Mouse (Mus musculus): ENCODE data around the gene Pepd.
"Not testable (repeated sequence)": the region's sequence is repeated elsewhere in the genome, so short reads cannot be mapped to it uniquely, and the experiment has no call there.

Pepd gene

DNA sequence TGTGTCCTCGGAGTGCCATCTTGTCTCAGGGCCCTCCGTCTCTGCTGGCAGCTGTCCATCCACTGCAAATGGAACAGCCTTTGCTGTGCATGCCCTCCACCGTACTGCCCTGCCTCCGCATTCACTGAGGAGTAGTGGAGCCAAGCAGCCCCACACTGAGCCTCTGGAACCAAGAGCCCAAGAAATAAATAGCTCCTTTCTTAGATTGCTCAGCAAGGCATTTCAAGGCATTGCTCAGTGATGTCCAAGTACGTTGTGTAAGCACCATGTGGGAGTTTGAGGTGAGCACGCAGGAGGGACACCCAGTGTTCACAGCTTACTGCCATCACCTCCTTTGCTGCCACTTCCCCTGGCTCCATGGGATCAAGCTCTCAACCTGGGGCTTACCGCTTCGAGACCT, 20.5 kb downstream of the Pepd start:
- no peak for DNase-seq (ENCODE audit: low spot score in 2 of 2)

DNA sequence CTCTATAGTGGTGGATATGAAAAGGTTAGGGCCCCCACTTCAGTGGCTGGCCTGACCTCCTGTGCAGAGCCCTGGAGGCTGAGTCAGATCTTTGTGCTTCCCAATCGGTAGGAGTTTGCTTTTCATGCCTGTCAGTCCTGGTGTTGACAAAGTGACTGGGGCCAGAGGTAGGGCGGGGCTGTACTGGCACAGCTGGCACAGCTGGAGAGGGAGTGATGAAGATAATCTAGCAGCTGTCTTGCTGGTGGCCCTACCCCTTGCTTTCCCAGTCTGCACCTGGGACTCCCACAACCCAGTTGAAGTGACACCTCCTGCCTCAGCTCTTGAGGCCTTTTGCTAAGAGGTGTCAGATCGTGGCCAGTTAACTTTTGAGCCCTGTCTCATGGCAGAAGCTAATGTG, 21.0 kb downstream of the Pepd start:
- DNase-seq (ENCODE audit: low spot score in 2 of 2) = no peak

DNA sequence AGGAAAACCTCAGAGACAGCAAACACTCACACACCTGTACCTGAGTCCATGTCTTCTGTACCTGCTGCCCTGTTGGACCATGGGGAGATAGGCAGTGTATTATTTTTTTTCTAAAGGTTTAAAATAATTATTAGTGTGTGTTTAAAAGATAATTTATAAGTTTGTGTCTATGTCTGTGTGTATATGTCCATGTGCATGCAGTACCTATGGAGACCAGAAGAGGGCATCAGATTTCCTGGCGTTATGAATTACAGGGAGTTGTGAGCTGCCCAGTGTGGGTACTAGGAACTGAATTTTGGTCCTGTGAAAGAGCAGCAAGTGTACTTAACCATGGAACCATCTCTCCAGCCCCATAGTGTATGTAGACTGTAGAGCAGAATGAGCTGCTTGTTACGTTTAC, 24.2 kb downstream of the Pepd start:
- no peak for DNase-seq (ENCODE audit: low spot score in 2 of 2)

DNA sequence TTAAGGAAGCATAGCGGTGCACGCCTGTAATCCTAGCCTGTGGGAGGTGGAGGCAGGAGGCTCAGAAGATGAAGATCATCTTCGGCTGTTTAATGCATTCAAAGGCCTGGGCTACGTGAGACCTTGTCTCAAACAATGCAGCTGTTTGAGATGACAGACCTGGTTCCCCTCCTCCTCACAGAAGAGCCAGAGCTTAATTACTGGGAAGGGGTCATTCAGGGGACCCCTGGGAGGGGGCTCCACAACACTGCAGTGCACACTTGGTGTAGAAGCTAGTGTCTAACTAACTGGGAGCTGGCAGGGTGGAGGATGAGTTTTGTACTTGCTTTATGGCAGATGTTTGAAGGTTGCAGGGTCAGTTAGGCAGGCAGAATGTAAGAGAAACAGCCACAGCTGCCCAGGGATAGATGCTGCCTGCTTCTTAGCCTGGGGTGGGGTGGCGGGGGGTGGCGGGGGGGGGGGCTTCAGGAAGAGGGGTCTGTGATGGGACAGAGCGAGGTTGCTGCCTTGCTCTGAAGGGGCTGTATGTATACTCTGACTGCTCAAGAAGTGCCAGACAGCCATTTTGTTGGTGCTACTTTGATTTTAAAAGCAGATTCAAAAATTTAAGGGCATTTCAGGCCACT, 26.6 kb downstream of the Pepd start:
- DNase-seq (ENCODE audit: low spot score in 2 of 2) = no peak

DNA sequence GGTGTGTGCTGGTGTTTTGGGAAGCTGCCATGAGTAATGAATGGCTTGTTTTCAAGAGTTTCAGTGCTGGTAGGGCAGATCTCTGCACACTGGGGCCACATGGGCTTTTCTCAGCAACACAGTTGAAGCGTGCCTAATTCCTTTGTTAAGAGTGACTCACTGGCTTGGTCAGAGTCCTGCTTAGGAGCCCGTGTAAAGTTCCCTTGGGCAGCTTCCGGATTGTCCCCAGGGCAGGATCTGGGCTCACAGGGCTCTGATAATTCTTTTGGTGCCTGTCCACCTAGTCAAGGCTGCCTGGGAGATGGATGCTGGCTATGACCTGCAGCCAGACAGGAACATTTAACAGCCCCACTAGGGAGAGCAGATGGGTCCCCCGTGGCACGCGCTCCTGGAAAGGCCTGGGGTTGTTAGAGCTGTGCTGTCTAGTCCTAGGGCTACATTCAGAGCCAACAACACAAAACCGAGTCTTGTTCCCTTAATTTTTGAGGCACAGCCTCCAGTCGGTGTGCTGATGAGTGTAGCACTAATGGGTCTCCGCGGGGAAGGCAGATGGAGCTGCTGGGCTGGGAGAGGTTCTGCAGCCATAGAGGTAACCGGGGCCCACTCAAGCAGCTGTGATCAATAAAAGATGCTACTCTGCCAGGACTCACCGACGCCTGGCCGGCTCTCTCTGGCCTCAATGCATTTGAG, 27.2 kb downstream of the Pepd start:
- peak; percentile 43 to 58 for DNase-seq (ENCODE audit: low spot score in 2 of 2)

DNA sequence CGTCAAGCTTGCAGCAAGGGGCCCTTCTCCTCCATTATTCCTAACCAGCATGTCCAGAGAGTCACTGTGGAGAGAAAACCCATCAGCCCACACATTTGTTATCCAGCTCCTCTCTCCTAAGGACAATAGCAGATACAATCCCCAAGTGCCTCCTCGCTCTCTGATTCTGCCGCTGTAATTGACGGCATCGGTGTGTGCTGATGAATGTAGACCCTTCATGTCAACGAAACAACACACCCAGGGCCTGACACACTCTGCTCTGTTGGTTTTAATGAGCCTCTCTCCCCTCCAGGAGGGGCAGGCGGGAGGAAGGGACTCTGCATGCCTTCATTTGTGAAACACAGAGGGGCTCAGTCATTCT, 27.8 kb downstream of the Pepd start:
- DNase-seq (ENCODE audit: low spot score in 2 of 2) = no peak

DNA sequence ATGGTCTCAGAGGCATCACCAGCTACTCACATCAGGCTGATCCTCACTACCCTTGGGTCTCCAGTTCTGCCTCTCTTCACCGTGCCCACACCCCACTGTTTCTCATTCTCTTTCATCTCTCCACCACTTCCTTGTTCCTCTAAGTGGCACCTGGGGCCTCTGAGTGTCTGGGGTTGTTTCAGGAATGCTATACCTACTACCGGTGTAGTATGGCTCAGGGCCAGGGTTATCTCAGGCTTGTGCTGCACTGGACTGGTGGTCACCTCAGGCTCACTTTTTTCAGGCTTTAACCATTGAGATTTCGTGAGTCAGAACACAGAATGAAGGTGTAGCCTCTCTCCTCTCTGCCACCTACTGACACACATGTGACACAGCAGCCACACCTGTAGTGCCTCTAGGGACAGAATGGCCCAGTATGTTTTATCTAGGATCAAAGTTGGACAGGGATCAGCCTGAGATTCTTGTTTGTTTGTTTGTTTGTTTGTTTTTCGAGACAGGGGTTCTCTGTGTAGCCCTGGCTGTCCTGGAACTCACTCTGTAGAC, 31.5 kb downstream of the Pepd start:
- DNase-seq (ENCODE audit: low spot score in 2 of 2) = no peak

DNA sequence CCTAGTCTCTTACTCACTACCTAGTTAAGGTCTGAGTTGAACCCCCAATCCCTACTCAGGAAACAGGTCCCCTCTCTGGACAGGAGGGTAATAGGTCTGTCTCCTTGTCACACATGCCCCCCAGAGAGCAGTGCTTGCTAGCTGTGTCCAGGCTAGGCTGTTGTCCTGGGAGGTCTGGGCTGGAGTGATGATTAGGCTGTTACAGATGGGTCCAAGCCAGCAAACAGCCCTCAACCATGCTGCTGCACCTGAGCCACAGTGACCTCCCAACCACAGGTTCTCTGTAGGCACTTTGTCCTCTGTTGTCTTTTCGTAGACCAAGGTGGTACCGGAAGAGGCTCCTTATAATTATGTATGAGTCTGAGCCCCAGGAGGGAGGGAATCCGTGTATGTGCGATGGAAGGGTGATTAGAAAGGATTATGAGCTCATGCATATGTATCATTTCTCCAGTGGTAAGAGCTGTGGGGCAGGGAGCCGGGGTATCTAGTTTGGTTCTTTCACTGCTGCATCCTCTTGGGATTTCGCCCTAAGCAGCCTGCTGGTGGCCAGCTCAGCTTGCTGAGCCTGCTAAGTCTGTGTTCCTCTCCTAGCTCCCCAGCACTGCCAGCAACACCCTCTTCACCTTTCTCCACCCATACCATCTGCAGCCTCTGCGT, 34.2 kb downstream of the Pepd start:
- DNase-seq (ENCODE audit: low spot score in 2 of 2) = no peak

DNA sequence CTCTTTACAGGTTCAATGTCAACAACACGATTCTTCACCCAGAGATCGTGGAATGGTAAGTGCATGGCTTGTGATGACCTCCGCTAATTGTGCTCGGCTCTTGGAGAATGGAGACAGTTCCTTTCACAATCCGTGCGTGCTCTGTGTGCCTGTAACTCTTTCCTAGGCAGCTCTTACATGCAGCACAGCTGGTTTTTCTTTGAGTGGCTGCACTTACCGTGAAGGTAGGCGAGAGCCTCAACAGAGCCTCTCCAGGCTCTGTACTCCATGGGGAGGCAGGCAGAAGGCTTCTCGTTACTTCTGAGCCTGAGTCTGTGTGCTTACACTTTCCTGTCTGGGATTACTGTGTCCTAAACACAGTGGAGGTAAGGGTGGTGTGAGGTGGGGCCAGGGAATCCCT, 42.4 kb downstream of the Pepd start:
- no peak for DNase-seq (ENCODE audit: low spot score in 2 of 2)

DNA sequence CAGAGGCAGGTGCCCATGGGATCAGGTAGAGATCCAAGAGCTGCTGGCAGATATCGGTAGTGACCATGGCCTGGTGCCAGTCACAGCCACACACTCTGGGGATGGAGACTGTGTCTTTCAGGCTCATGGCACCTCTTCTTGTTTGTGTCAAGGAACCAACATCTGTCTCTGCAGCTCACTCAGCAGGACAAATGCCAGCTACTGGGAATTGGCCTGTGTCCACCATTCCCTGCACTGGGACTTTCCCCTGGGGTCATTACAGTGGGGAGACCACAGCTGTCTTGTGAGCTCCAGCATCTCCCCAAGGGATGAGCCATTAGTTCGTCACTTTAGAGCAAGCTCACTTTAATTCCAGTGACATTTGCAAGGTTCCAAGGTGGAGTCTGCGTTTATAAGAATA, 43.1 kb downstream of the Pepd start:
- no peak for DNase-seq (ENCODE audit: low spot score in 2 of 2)

DNA sequence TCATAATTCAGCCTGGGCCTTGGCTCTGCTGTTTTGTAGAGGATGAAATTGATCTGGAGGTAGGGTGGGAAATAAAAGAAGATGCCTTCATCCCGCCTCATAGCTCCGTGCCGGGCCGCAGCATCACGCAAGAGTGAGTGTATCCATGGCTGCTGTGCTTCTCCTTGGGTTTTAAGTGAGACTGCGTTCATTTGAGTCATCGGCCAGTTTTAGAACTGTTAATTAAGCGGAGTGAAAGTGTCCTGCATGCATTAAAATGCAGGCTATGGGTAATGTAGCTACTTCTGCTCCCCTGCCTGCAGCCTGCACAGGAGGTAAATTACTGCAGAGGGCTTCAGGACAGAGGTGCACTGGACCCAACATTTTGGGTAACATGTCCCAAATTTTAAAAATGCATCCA, 45.0 kb downstream of the Pepd start:
- peak in 1 of 2 experiments; percentile 39 for DNase-seq (ENCODE audit: low spot score in 2 of 2)

DNA sequence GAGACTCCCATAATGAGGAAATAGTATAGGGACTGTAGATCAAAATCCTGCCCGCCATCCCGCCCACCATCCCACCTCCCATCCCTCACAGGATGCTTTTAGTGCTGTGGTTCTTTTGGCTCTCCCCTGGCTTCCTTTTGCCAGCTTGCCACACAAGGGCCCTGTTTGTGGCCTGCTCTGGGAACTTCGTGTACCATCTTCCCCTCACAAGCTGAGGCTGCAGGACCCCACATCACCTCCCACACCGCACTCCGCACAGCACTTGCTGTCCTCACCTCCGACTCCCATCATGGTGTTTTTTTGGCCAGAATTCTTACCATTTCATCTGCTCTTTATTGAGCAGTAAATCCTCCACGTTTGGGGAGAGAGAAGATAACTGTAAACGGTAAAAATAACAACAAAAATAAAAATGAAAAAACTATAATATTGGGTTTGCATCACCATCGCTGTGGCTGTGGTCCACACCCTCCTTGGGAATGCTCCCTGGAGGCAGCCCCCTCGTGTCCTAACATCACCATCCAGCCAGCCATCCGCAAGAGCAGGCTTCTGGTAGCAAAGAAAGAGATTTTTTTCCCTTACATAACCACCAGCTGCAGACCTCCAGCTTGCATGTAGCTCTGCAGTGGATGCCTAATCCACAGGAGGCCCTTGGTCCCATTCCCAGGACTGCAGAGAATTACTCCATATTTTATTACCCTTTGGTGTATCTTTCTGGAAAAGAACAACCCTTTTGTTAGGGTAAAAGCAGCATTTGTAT, 51.9 kb downstream of the Pepd start:
- DNase-seq (ENCODE audit: low spot score in 2 of 2) = peak; percentile 34 to 36

DNA sequence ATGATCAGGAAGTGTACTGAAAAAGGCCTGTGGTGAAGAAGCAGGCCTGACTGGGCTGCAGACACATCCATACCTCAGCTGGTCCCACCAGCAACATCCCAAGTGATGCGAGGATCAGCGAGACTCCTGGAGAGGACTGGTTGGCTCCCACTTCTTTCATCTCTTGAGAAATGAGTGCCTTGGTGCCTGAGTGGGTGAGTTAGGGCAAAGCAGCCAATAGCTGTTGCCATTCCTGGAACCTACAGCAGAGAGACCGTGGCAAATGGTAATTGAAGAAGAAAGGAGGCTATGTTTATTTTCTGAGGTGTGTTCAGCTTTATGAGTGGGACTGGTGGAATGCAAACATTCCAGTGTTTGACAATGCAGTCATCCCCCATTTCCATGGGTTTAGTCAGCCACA, 55.2 kb downstream of the Pepd start:
- DNase-seq (ENCODE audit: low spot score in 2 of 2) = no peak

DNA sequence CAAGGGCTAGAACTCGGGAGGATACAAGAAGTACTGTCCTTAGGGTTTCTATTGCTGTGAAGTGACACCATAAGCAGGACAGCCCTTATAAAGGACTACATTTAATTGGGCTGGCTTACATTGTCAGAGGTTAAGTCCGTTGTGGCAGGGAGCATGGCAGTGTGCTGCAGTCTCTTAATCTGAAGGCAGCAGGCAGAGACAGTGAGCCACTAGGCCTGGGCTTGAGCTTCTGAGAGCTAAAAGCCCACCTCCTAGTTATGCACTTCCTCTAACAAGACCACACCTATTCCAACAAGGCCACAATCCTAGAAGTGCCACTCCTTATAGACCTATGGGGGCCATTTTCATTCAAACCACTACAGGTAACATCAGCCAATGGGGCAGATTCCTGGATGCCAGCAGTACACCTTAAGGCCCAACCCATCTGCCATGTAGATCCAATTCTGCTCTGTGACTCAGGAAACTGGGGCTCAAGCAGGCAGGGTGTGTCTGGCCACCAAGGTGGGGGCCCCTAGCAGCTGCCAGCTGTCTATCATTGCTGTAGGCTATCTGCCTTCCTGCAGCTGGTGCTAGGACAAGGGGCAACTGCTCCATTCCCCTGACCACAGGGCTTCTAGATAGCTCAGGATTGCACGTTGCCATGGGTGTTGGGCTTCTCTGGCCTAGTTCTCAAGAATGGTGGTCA, 56.7 kb downstream of the Pepd start:
- DNase-seq (ENCODE audit: low spot score in 2 of 2) = no peak

DNA sequence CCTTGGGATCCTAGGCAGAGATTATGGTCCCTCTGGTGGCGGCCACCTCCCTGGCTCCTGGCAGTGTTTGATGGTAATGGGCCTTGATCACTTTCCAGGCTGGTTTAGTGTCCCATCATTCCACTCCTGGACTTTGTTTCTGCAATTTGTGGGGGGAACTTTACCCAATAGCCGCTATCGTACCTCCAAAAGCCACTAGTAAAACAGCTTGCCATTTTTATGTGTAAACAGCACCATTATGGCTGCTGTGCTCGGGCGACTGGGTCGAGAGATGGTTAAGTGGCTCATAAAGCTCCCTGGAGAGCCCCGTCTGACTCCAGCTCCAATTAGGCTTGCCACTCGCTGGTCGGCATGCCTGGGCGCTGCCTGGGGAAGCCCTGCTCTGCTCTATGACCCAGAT, 59.6 kb downstream of the Pepd start:
- no peak for DNase-seq (ENCODE audit: low spot score in 2 of 2)

DNA sequence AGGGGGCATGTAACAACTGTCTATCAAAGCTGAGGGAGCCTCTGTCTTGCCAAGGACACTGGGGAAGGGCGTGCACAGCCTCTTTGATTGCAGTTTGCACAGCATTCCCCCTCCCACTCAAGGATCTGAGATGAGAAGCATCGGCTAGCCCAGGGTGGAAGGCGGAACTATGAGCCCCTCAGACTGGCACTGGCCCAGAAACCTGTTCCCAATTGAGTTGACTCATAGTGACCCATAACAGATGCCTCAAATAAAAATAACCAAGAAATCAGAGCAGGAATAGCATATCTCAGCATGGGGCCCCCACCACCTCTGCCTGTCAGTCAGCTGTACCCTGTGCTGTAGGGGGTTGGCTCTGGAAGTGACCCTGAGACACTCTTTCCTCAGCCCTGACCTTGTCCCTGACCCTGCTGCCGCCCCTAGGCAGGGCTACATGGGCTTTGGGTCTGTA, 60.8 kb downstream of the Pepd start:
- DNase-seq (ENCODE audit: low spot score in 2 of 2) = peak in 1 of 2 experiments; percentile 39

DNA sequence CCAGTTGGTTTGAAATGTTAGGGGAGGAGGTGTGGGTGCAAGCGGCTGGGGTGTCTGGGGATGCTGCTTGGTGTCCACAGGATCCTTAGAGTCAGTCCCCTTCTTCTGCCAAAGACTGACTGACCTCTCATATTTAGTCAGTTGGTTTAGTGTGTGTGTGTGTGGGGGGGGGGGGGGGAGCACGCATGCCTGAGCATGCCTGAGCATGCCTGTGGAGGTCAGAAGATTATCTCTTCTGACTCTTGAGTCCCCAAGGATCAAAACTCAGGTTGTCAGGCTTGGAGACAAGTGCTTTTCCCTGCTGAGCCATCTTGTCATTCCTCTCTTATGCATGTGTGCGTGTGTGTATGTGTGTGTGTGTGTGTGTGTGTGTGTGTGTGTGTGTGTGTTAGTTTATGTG, 61.7 kb downstream of the Pepd start:
- DNase-seq (ENCODE audit: low spot score in 2 of 2) = no peak

DNA sequence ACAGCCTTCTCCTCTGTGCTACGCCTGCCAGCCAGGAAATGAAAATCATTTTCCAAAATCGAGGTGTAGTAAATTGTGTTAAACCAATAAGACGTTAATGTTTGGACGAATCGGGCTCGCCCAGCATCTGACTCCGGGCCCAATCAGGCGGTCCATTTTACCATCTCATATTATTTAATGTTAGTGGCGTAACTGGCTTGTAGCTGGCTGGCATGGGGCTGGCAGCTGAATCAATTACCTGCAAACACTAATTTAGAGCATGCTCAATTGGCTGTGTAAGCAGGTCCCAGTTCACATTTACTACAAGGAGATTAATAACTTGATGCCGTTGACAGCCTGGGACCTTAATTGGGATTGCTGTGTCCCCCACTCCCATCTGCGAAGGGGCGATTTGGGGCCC, 63.7 kb downstream of the Pepd start:
- DNase-seq (ENCODE audit: low spot score in 2 of 2) = no peak

DNA sequence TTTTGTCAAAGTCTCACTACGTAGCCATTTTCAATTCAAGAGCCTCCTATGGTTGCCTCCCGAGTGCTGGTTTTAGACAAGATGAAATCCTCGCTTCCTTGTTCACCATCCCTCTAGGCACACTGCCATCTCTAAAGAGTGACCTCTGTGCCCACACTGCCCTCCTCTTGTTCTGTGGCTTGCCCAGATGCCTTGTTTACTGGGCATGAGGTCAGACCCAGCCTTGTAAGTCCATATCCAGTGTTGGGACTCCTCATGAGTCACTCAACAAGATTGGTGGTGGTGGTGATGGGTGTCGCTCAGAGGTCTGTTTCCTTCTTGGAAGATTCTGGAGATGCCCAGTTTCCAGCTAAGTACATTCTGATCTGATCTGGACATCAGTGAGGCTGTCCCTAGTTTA, 65.2 kb downstream of the Pepd start:
- DNase-seq (ENCODE audit: low spot score in 2 of 2) = no peak

DNA sequence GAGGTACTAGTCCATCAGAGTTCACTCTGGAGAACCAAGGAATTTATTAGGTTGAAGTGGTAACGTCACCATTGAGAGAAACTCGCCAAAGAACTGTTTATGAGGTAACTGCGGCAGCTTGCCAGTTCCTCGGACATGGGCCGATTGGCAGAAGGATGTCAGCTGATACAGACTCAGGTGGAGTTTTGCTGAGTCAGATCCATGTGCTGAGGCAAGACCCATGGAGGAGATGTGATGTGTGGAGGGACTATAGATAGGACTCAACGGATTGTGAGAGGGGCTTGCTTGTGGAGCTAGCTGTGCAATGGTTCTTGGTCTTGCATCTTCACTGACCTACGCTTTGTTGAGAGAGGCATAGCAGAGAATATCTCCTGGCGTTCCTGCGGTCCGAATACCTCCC, 69.6 kb downstream of the Pepd start:
- DNase-seq (ENCODE audit: low spot score in 2 of 2) = no peak

DNA sequence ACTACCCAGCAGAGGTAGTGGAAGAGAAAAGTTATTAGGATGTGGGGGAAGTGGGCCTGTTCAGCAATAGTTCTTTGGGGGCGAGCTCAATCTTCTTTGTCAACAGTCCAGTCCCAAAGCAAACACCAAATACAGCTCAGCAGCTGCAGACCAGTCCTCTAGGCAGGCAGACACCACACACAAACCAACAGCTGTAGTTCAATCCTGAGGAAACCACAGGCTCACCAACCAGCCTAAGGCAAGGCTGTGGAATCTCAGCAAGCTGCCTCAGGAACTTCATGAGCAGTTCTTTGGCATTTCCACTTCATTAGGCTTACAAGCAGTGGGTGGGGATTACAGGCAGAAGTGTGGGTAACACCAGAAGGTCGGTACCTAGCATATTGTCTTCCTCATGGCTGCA, 70.2 kb downstream of the Pepd start:
- not testable (repeated sequence) for DNase-seq (ENCODE audit: low spot score in 2 of 2)

All from right cerebral cortex, postnatal 10 days (tissue).